Mouse (Mus musculus) lung, postnatal 0 days (tissue): Measurements from ENCODE around the gene Susd6.

Source experiments
- CTCF ChIP-seq: IDR thresholded peaks from 2 replicates; pipeline ENCODE4 v1.5.1; 2016; ENCODE audit warnings: antibody characterized with exemption, mild to moderate bottlenecking
- EP300 ChIP-seq: IDR thresholded peaks from 2 replicates; pipeline ENCODE4 v1.6.1; 2016; ENCODE audit warnings: antibody characterized with exemption, mild to moderate bottlenecking, control low read depth

DNA sequence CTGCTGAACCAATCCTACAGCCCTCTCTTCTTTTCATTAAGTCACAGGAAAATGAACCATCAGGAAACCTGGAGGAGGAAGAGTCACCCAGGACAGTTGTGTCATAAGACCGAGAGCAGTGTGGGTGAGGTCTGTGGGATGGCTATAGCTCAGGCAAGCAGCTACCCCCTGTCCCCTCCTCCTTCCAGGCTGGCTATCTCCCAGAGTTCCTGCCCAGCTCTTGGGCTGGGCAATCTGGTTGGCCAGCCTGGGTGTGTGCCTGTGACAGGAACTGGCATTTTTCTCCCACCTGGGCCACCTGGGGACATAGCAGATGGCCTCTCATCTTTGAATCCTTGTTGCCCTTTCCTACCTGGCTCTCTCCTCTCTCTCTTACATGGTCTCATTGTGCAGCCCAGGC is 6.4 kb upstream of the Susd6 start:
- TF ChIP-seq CTCF (no peak), EP300 (no peak)
